Mouse (Mus musculus) ES-E14 (cell line): ENCODE measurements around the gene Elk4. TPM values are rescaled to one million over a fixed set of nuclear protein-coding genes. Genes with fewer than 3 reads are reported as not detected.
A peak's percentile ranks its signal among the peaks of the same experiment; 100 is the strongest.

ENCODE experiments used
- DNase-seq: peaks from one replicate; pipeline ENCODE4 v3.0.0-alpha.2; 2013; ENCODE audit warnings: low read depth, low spot score
- H3K27ac ChIP-seq: 2 replicates; pipeline ENCODE4 v1.5.1; 2012; ENCODE audit warnings: low read depth, mild to moderate bottlenecking, low read length, moderate library complexity, mixed read lengths; ENCODE audit not compliant: poor library complexity, insufficient read depth, severe bottlenecking
- H3K36me3 ChIP-seq: 2 replicates; pipeline ENCODE4 v1.6.1; 2012; ENCODE audit warnings: mild to moderate bottlenecking, low read length, moderate library complexity, mixed read lengths; ENCODE audit not compliant: control insufficient read depth, poor library complexity, insufficient read depth, severe bottlenecking
- H3K4me1 ChIP-seq, 2 experiments: fragments of 150-350 bp in 1 of 2; sonication (generic) in 1 of 2; 2 replicates each; pipeline ENCODE4 v1.6.1; 2012; ENCODE audit warnings: low read length in 2 of 2, mild to moderate bottlenecking in 1 of 2, mixed read lengths in 1 of 2; ENCODE audit not compliant: control insufficient read depth in 2 of 2, insufficient read depth in 2 of 2, poor library complexity in 1 of 2
- H3K4me3 ChIP-seq, 2 experiments: fragments of 150-350 bp in 1 of 2; sonication (generic) in 1 of 2; 2 replicates each; pipeline ENCODE4 v1.5.1; 2012; ENCODE audit warnings: low read length in 2 of 2, low read depth in 1 of 2, mild to moderate bottlenecking in 1 of 2, mixed read lengths in 1 of 2; ENCODE audit not compliant: insufficient read depth in 1 of 2, poor library complexity in 1 of 2, severe bottlenecking in 1 of 2
- H3K9ac ChIP-seq: 2 replicates; pipeline ENCODE4 v1.6.1; 2012; ENCODE audit warnings: low read depth, mild to moderate bottlenecking, low read length, mixed read lengths; ENCODE audit not compliant: poor library complexity, insufficient read depth, severe bottlenecking
- H3K9me3 ChIP-seq: fragments of 150-350 bp; sonication (generic); 2 replicates; pipeline ENCODE4 v1.6.1; 2012; ENCODE audit warnings: low read depth, mild to moderate bottlenecking, low read length; ENCODE audit not compliant: control insufficient read depth, insufficient read depth
- CHD2 ChIP-seq: IDR thresholded peaks from 2 replicates; pipeline ENCODE4 v1.6.1; 2014; ENCODE audit warnings: mild to moderate bottlenecking, low read depth, low read length, inconsistent platforms
- HCFC1 ChIP-seq: IDR thresholded peaks from 2 replicates; pipeline ENCODE4 v1.6.1; 2012; ENCODE audit warnings: low read length, inconsistent platforms, borderline replicate concordance; ENCODE audit not compliant: insufficient read depth
- MAFK ChIP-seq: IDR thresholded peaks from 2 replicates; pipeline ENCODE4 v1.6.1; 2014; ENCODE audit warnings: mild to moderate bottlenecking, low read depth, low read length, inconsistent platforms; ENCODE audit not compliant: insufficient read depth
- ZC3H11A ChIP-seq: IDR thresholded peaks from 2 replicates; pipeline ENCODE4 v1.6.1; 2012; ENCODE audit warnings: low read depth, mild to moderate bottlenecking, inconsistent platforms, low read length, borderline replicate concordance
- ZNF384 ChIP-seq: IDR thresholded peaks from 2 replicates; pipeline ENCODE4 v1.6.1; 2012; ENCODE audit warnings: low read depth, low read length, inconsistent platforms
- in situ Hi-C, 2 experiments: fragments of 600-800 bp; cut with MboI; formaldehyde crosslinking; loops; one replicate each; pipeline ENCODE4 v1.15.1; 2025; ENCODE audit warnings: low sequenced_read_pairs in 2 of 2, inconsistent platforms in 1 of 2; ENCODE audit not compliant: unreplicated experiment in 2 of 2
- total RNA-seq: library from RNA; depleted of rRNA; stranded (reverse); fragments of 300-350 nt; gene quantifications from 2 replicates; pipeline ENCODE4 v1.2.3, GENCODE M21; 2012

Gene Elk4
- total RNA-seq, 1 experiment = 14.7 TPM

GRCm38 (mm10) chr1:132004574-132005180, 2.7 kb upstream of the Elk4 start:
- Histone ChIP-seq H3K9me3 (no peaks in the 10 kb centered on the region), H3K27ac (no peak overlapping the region), H3K9ac (no peak overlapping the region), H3K4me1 (no peaks in the 10 kb centered on the region), H3K4me3 (no peak overlapping the region), H3K36me3 (no peaks in the 10 kb centered on the region)
- no peak for DNase-seq
- in situ Hi-C loops = no loop called here
- TF ChIP-seq ZC3H11A (no peak), MAFK (no peak), ZNF384 (no peak), CHD2 (no peak), HCFC1 (no peak)

- DNase-seq = no peak
- Histone ChIP-seq H3K36me3 (no peaks in the 10 kb centered on the region), H3K9me3 (no peaks in the 10 kb centered on the region), H3K4me3 (no peak overlapping the region), H3K9ac (no peak overlapping the region), H3K4me1 (no peaks in the 10 kb centered on the region), H3K27ac (no peak overlapping the region)
- TF ChIP-seq ZNF384 (no peak), MAFK (no peak), HCFC1 (no peak), ZC3H11A (no peak), CHD2 (no peak)
- in situ Hi-C loops = no loop called here
Measured at GRCm38 (mm10) chr1:132005466-132005865, 1.9 kb upstream of the Elk4 start.

- H3K4me1 ChIP-seq = no peaks in the 10 kb centered on the region
- TF ChIP-seq HCFC1 (no peak), ZNF384 (no peak), ZC3H11A (no peak), CHD2 (no peak), MAFK (no peak)
- H3K9me3 ChIP-seq = no peaks in the 10 kb centered on the region
- in situ Hi-C loops = no loop called here
- DNase-seq = no peak
- no peak overlapping the region for H3K9ac ChIP-seq
- no peak overlapping the region for H3K27ac ChIP-seq
- no peaks in the 10 kb centered on the region for H3K36me3 ChIP-seq
- no peak overlapping the region for H3K4me3 ChIP-seq
Measured at GRCm38 (mm10) chr1:132006046-132006445, 1.4 kb upstream of the Elk4 start.

GRCm38 (mm10) chr1:132006721-132007120, 686 bp upstream of the Elk4 start:
- in situ Hi-C loops = no loop called here
- Histone ChIP-seq H3K27ac (no peak overlapping the region; the same call in 1 of the 2 replicates), H3K36me3 (no peaks in the 10 kb centered on the region), H3K9ac (no peak overlapping the region; the same call in 1 of the 2 replicates), H3K9me3 (no peaks in the 10 kb centered on the region), H3K4me1 (no peaks in the 10 kb centered on the region), H3K4me3 (peak overlapping the region in 1 of 2 experiments; percentile 96; a peak in 2 of 4 replicates)
- TF ChIP-seq ZC3H11A = no peak
- no peak for TF ChIP-seq MAFK
- TF ChIP-seq ZNF384 = no peak
- no peak for TF ChIP-seq CHD2
- no peak for TF ChIP-seq HCFC1
- no peak for DNase-seq
